Mouse (Mus musculus): ENCODE data around the gene Polrmt. TPM values are rescaled to one million over a fixed set of nuclear protein-coding genes. Genes with fewer than 3 reads are reported as not detected.

Polrmt gene
- total RNA-seq (2012; rRNA removed) (50.1 and 50.5 TPM in 2 replicates), total RNA-seq (2014; rRNA removed) (13.5 and 18.1 TPM in 2 replicates), polyA plus RNA-seq (2012; ENCODE audit: insufficient read length, low read depth) (40.2 and 49.0 TPM in 2 replicates)

- no peaks in the 10 kb centered on the region for H3K27me3 ChIP-seq (replicated peaks)
- no peak within 1 kb of the TSS for H3K27ac ChIP-seq (ENCODE audit: insufficient read depth, low read depth)
- H3K79me2 ChIP-seq (replicated peaks; ENCODE audit: control insufficient read depth, extremely low read depth, insufficient read depth, poor library complexity, severe bottlenecking), result peaks cover 8% of the 10 kb centered on the region
- TF ChIP-seq RCOR1 (conservative IDR thresholded peaks at IDR 0.05; ENCODE audit: low read depth, low read length) (no peak), ZNF384 (IDR thresholded peaks at IDR 0.05; ENCODE audit: low read depth, low read length) (peak; percentile 97), JUN (IDR thresholded peaks at IDR 0.05; ENCODE audit: insufficient read depth, low read depth, low read length) (no peak), ELF1 (IDR thresholded peaks at IDR 0.05; ENCODE audit: low read depth, low read length) (peak; percentile 99), SMC3 (IDR thresholded peaks at IDR 0.05; ENCODE audit: low read depth, low read length) (no peak), NELFE (IDR thresholded peaks at IDR 0.05; ENCODE audit: low read depth, low read length) (peak; percentile 94), MAZ (IDR thresholded peaks at IDR 0.05; ENCODE audit: low read depth, low read length) (no peak), ETS1 (conservative IDR thresholded peaks at IDR 0.05; ENCODE audit: low read depth, low read length) (no peak), PAX5 (IDR thresholded peaks at IDR 0.05; ENCODE audit: low read length) (no peak), POLR2AphosphoS2 (IDR thresholded peaks at IDR 0.05; ENCODE audit: low read depth, low read length) (peak; percentile 37; the same call in 1 of the 2 replicates), JUND (conservative IDR thresholded peaks at IDR 0.05; ENCODE audit: low read depth, low read length) (no peak), MEF2A (IDR thresholded peaks at IDR 0.05; ENCODE audit: borderline replicate concordance, low read depth, low read length) (peak; percentile 56), MXI1 (IDR thresholded peaks at IDR 0.05; ENCODE audit: low read depth, low read length) (peak; percentile 85), MYC (IDR thresholded peaks at IDR 0.05; ENCODE audit: low read depth, low read length) (0 out of 2 replicates have a peak, but pooled peaks have one; percentile 49), CTCF (conservative IDR thresholded peaks at IDR 0.05 in 1 of 2, IDR thresholded peaks at IDR 0.05 in 1 of 2; ENCODE audit: low read depth in 2 of 2, low read length in 2 of 2) (no peak), CHD1 (IDR thresholded peaks at IDR 0.05; ENCODE audit: low read depth, low read length) (no peak), SIN3A (IDR thresholded peaks at IDR 0.05; ENCODE audit: low read length) (no peak), MAFK (IDR thresholded peaks at IDR 0.05; ENCODE audit: insufficient replicate concordance, low read length) (no peak), POLR2A (IDR thresholded peaks at IDR 0.05; ENCODE audit: low read depth, low read length) (peak; percentile 93), NRF1 (IDR thresholded peaks at IDR 0.05; ENCODE audit: low read depth, low read length) (peak; percentile 99), RAD21 (IDR thresholded peaks at IDR 0.05; ENCODE audit: low read depth, low read length) (no peak), UBTF (IDR thresholded peaks at IDR 0.05; ENCODE audit: low read depth, low read length) (no peak), ZC3H11A (IDR thresholded peaks at IDR 0.05; ENCODE audit: low read depth, low read length) (no peak), ZKSCAN1 (IDR thresholded peaks at IDR 0.05; ENCODE audit: borderline replicate concordance, low read depth, low read length) (no peak), BHLHE40 (IDR thresholded peaks at IDR 0.05; ENCODE audit: low read depth, low read length) (peak; percentile 25; the same call in 1 of the 2 replicates), CHD2 (IDR thresholded peaks at IDR 0.05; ENCODE audit: low read length) (no peak), USF2 (conservative IDR thresholded peaks at IDR 0.05; ENCODE audit: low read depth, low read length) (no peak), TCF12 (IDR thresholded peaks at IDR 0.05; ENCODE audit: low read depth, low read length) (peak; percentile 74), HCFC1 (IDR thresholded peaks at IDR 0.05; ENCODE audit: low read depth, low read length) (peak; percentile 99), TBP (conservative IDR thresholded peaks at IDR 0.05; ENCODE audit: low read depth, low read length) (no peak), EP300 (IDR thresholded peaks at IDR 0.05; ENCODE audit: low read length) (no peak), ZMIZ1 (IDR thresholded peaks at IDR 0.05; ENCODE audit: low read depth, low read length) (no peak; the same call in 1 of the 2 replicates), GABPA (IDR thresholded peaks at IDR 0.05; ENCODE audit: insufficient replicate concordance, low read depth, low read length) (peak; percentile 79; the same call in 1 of the 2 replicates), KAT2A (IDR thresholded peaks at IDR 0.05; ENCODE audit: insufficient replicate concordance, low read length) (peak; percentile 97; the same call in 1 of the 2 replicates), IRF4 (IDR thresholded peaks at IDR 0.05; ENCODE audit: low read depth, low read length) (no peak), MAX (IDR thresholded peaks at IDR 0.05; ENCODE audit: low read length) (peak; percentile 53; the same call in 1 of the 2 replicates), E2F4 (IDR thresholded peaks at IDR 0.05; ENCODE audit: insufficient replicate concordance, low read depth, low read length) (no peak), USF1 (IDR thresholded peaks at IDR 0.05; ENCODE audit: low read depth, low read length) (no peak)
- peak; percentile 98 for DNase-seq (ENCODE audit: extremely low read depth)
- no peaks in the 10 kb centered on the region for H3K9me3 ChIP-seq (replicated peaks; ENCODE audit: low read length)
- peaks cover 32 to 40% of the 10 kb centered on the region in 2 experiments for H3K36me3 ChIP-seq (replicated peaks in 1 of 2; ENCODE audit: control insufficient read depth in 1 of 2, insufficient read depth in 1 of 2, low read length in 1 of 2)
- peaks cover 8 to 34% of the 10 kb centered on the region in 2 experiments for H3K4me1 ChIP-seq (ENCODE audit: control insufficient read depth in 1 of 2, insufficient read depth in 2 of 2)
- H3K4me2 ChIP-seq (ENCODE audit: insufficient read depth, low read depth, poor library complexity, severe bottlenecking), result peak within 1 kb of the TSS; percentile 91
- in situ Hi-C loops (cut with MboI; ENCODE audit: low pct_ligation_motif_present, low pct_unique_long_range_greater_than_20kb, low sequenced_read_pairs) (no loop called here), dilution Hi-C loops (cut with MboI; ENCODE audit: extremely low pct_ligation_motif_present, extremely low pct_unique_long_range_greater_than_20kb, low sequenced_read_pairs) (no loop called here)
- H3K9ac ChIP-seq (ENCODE audit: insufficient read depth, low read depth), result peak within 1 kb of the TSS; percentile 74
- peak within 1 kb of the TSS; percentile 69 to 92 (median 69) for H3K4me3 ChIP-seq (replicated peaks in 1 of 3; ENCODE audit: low read depth in 2 of 3, low read length in 2 of 3, poor library complexity in 1 of 3)
These were observed at the start of gene Polrmt for GRCm38 (mm10) chr10:79745898-79746773. Polrmt (minus strand) TSS chr10:79746581.
